Mouse (Mus musculus) stomach, postnatal 0 days (tissue): Measurements from ENCODE around the gene Eif2d.

Experiments used
- CTCF ChIP-seq: IDR thresholded peaks from 2 replicates; pipeline ENCODE4 v1.5.1; 2016; ENCODE audit warnings: antibody characterized with exemption, low read depth, mild to moderate bottlenecking, moderate library complexity
- EP300 ChIP-seq: optimal IDR thresholded peaks from 2 replicates; pipeline ENCODE3; 2016; ENCODE audit warnings: antibody characterized with exemption

GRCm38 (mm10) chr1:131209971-131210426, 57.0 kb downstream of the Eif2d start:
- TF ChIP-seq CTCF, result peak; percentile 43; the same call in 1 of the 2 replicates
- no peak for TF ChIP-seq EP300
